Mouse (Mus musculus) retina, adult 2 months (tissue): ENCODE results near the gene R3hcc1l.

Experiments used
- DNase-seq: peaks from one replicate; pipeline ENCODE4 v3.0.0-alpha.2; 2012; ENCODE audit warnings: low read depth, low spot score

The R3hcc1l gene

DNA sequence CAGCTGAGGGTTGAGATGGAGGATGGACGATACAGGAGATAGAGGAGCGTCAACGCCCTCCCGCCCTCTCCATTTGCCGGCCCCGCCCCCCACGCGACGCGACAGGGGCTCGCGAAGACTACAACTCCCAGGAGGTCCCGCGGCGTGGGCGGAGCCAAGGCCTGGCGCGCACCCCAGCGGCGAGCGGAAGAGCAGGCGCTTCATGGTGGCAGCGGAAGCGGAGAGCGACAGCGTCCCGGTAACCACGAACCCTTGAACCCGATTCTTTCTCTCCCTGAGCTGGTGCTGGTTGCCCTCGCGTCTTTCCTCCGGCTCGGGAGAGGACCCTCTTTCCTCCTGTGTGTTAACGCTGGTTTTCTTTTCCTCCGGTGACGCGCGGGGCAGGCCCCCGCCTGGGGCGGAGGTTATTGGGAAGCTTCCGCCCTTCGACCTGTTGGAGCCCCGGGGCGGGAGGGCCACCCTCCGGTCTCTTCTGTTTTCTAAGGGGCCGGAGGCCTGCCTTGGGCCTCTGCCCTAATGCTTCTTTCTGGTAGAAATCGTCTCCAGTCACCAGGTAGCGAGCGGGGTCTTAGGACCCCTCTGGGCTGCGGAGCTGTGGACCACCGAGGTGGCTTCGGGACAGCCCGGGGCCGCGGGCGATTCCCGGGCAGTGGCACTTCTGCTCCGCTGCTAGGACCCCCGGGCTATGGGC is at the start of gene R3hcc1l:
Gene R3hcc1l, plus strand, starts transcription at position 140 of the 691 bp plus-strand sequence.
- peak; percentile 79 for DNase-seq

DNA sequence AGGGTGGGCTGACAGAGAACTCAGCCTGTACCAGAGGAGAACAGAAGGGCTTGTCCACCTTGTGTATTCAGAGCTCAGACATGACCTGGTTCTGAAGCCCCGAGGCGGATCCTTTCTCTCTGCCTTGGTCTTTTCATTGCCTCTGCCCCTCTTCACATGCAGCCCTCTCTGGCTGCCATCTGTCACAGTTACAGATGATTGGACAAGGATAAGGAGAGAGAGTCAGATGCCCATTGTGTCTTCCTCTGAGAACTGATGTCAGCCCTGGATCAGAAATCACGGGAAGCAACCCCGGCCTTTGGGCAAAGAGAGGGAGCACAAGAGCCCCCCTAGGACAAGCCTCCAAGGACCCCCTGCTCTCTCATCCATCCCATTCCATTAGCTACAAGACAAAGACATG is 47.0 kb upstream of the R3hcc1l start:
- DNase-seq, result peak; percentile 6

DNA sequence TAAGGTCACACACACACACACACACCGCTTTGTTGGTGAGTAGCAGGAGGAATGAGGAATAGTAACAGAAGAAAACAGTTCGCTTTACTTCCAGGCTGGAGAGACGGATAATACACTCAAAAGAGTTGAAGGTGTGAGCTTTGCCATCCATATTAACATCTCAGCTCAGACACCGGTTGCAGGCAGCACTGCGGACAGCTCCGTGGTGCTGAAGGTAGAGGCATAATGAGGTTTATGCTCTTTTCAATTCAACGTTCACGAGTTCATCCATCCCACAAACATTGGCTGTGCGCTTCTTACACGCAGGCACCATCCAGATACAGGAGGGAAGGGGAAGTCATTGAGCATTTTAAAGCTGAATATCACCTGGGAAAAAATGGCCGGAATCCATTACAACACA is 45.7 kb upstream of the R3hcc1l start:
- no peak for DNase-seq

DNA sequence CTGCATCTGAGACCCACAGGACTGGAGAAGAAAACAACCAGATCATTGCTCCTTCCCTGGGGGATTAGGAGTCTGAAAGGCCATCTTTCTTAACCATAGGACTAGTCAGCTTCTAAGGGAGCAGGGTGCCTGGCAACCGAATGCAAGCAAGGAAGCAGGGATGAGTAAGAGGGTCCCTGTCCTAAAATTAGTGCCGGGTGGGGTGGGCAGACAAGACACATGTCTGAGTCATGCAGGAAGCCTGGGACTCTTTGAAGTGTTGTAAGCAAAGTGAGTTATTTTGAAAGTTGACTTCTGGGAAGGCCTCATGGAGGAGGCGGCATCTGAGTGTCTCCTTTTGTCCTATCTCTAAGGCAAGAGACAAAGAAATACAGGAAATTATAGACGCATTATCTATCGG is 40.8 kb upstream of the R3hcc1l start:
- no peak for DNase-seq

DNA sequence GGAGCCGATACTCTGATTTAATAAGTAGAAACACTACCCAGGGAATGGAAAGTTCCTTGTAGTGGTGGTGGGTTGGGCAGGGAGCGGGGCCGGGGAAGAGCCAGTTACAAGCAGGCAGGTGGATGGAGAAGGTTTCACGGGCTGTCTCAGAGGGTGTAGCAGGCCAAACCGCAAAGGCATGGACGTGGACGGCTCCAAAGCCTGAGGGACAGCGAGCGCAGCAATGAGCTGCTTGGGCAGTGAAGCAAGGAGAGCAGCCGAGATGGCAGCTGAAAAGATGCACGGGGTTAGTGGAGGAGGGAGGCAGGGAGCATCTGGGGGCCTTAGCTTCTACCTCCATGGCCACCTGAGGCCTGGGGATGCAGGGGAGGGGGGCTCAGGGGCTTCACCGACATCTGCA is 40.3 kb upstream of the R3hcc1l start:
- DNase-seq, result no peak

DNA sequence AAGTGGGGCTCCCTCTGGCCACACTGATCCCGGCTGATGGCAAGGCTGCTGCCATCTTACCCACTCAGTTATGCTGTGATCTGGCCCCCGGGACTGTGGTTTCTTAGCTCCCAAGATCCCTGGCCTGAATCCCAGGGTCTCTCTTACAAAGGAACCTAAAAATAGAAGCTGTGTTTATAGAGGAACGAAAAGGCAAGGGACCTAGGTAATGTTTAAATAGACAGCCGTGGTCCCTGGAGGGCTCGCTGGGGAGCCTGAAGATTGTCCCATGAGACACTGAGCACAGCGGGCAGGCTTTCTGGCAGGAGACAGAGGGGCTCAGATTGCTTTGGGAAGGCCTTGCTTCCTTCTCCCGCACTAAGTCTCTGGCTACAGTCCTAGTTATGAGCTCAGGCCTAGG is 33.1 kb upstream of the R3hcc1l start:
- DNase-seq, result no peak

DNA sequence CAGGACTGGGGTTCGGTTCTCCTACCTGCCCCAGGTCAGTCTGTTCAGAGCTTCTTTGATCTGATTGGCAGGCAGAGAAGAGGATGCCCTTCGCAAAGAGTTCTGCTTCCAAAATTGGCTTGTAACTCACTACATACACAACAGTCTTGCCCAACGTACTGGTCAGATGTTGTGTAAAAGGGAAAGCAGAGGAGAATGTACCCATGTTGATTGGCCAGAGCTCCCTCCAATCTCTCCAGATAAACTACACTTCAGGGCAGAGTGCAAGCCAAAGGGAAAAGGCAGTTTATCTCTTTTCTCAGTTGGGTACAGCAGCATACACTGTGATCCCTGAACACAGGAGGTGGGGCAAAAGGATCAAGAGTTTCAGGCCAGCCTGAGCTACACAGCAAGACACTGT is 31.3 kb upstream of the R3hcc1l start:
- DNase-seq, result no peak

DNA sequence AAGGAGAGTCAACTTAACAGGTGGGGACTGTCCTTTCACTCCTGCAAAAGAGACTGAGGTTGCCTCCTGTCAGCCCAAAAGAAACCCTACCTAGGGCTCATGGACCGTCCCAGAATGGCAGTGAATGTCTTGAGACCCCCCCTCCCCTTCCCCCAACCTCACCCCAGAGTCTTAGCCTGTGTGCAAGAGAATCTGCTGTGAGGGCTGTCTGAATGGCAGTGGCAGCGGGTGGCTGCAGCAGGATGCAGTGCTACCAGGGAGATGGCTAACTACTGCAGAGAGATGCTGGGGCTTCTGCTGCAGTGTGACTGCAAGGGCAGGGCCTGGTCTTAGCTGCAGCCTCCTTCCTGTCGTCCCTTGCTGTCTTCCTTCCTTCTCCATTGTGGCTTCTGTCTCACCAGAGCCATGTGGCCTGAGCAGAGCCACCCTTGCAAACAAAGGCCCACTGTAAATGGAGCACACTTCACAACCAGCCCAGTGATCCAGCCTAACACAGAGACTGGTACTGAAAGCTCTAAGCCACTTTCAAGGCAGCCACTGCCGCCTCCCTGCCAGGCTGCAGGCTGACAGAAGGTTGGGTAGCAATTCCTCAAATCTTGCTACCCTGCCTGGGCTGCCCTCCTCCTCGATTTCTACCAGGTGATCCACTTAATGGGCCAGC is 25.2 kb upstream of the R3hcc1l start:
- DNase-seq, result no peak

DNA sequence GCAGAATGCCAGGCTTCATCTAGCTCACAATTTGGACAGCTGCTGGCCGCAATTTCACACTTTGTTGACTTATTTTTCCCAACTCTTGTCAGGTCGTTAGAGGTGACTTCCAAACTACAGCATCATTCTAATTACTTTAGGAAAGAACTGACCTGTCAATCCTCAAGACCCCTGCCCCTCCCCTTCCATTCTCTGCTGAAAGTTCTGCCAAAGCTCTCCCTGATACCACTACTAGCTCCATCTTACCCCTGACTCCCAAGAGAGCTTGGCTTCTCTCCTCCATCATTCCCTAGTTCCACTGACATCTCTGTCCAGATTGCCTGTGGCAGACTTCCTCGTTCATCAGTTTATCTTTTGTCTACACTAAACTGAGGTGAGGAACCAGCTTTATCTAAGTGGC is 14.4 kb upstream of the R3hcc1l start:
- no peak for DNase-seq

DNA sequence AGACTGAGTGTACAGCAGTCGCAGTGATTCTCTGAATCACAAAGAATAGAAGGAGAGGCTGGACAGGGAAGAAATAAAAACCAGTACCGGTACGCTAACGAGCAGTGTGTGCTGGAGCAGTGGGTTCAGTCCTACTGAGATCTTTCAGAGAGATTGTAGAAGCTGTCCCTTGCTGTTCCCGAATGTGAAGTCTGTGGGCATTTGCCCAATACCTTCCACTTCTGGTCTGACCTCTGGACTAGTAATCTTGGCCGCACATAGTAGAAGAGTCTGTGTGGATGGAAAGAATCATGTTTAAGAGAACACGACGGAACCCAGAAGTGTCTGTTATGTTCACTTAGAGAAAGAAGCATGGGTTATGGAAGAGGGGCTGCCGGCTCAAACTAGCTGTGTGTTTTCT is 8.9 kb upstream of the R3hcc1l start:
- no peak for DNase-seq

DNA sequence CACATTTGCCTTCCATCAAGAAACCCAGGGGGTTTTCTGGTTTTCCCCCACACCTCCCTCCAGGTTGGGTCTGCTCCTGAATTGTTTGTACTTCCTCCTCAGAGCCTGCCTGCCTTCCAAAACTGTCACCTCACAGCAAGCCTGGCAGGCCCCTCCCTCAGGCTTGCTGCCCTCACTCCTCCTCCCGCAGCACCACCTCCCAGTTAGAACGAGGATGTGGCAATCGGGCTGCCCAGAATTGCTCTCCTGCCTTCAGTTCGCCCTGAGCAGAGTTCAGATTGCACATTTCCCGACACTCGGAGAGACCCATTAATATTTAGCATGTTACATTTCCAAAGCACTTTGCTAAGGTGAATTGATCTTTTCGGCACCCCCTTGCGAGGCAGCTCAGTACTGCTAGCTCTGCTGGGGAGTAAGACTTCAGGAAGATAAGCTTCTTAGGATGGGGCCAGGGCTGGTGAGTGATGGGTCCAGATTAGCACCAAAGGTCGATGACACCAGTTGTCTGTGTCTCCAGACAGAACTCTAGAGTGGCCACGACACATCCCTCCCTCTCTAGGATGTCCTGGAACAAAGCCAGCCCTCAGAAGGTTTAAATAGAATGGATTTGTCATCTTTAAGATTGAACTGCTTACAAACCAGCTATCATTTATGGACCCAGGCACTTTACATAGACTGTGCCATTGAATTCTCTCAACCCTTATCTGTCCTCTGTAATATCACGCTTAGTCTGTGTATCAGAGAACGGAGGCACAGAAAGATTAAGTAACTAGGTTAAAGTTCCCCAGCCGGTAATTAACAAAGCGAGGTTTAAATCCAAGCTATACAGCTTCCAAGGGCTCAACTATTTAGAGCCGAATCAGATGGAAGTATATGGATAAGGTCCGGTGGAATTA is 8.0 kb upstream of the R3hcc1l start:
- DNase-seq, result peak; percentile 62

DNA sequence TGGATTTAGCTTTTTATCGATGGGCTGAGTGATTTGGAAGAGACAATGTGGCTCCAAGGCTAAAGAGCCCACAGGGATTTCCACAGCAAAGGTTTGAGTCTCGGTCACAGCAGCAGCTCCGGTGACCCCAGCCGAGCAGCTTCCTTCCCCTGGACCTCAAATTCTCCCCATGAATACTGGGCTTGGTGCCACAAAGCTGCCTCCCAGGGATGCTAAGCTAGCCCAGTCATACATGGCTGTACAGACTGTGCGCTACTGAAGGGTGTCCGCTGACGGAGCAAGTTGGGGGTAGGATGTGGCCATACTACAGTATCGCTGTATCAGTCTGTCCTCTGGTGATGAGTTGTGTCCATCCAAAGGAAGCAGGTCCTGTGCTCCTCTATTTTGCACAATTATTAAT is 2.9 kb upstream of the R3hcc1l start:
- DNase-seq, result no peak

DNA sequence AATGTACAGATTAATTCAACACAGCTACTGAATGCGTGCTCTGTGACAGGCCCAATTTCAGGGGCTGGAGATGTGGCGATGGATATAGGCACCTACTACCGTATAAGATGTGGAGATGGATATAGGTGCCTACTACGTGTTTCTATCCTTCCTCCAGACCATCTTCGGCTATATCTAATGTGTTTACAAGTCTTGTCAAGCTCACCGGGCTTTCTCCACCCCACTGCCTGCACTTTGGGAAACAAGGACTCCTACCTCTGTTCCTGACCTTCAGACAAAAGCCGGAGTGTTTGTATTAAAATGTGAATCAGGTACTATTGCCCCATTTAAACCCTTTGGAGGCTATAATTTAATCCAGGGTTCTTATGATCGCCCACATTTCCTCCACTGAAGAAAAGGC is 2.4 kb upstream of the R3hcc1l start:
- DNase-seq, result no peak

DNA sequence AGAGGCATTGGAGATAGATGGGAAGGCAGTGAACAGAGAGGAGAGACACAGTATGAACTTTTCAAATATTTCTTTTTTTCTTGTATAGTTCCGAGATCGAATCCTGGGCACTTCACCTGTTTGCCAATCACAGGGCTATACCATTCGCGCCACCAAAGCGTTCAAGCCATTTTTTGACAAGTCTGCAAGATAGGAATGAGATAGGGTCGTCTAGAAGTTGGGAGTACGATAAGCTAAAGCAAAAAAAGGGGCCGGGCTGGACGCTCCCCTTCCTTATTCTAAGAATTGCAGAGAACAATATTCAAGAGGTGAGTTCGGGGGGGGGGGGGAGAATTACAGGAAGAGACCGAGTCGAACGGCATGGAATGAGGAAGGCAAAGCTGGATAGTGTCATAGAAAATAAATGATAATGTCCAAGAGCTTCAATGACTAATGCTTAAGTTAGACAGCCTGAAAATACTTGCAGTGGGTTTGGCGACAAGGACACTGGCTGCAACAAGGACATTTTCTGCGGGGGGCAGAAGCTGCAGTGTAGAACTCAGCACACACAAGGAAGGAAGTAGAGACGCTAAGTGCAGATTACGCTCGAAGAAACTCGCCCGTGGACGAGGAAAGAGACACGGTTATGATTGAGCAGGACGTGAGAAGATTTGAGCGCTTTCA is 471 bp upstream of the R3hcc1l start:
- no peak for DNase-seq

DNA sequence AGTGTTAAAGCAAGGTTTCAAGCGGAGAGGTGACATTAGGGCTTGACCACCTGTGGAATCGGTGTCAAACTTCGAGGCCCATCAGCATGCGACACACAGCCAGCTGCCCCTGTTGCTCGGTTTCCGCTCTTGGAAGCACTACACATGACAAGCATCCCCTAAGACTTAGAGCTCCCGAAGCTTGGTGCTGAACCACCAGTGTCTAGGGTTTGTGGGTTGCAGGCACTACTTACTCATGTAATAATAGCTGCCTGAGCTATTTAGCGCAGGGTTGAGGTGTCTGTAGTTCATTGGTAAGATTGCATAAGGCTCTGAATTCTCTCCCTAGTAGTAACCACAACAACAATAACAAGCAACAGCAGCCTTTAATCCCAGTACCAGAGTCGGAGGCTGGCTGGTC is 1.2 kb downstream of the R3hcc1l start:
- DNase-seq, result no peak

DNA sequence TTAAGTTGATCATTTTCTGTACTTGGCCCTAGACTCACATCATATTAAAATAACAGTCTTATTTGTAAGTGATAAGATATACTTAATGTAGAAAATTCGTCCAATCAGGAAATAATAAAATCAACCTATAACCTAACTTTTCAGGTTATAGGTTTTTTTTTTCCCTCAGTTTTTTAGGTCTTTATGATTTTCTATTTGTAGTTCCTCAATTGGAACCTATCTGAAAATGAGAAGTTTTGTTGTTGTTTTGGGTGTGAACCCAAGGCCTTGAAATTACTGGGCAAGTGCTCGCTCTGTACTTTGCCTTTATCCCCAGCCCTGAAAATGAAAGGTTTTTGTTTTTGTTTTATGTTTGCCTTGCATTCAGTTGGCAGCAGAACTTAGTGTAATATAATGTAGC is 6.1 kb downstream of the R3hcc1l start:
- no peak for DNase-seq

DNA sequence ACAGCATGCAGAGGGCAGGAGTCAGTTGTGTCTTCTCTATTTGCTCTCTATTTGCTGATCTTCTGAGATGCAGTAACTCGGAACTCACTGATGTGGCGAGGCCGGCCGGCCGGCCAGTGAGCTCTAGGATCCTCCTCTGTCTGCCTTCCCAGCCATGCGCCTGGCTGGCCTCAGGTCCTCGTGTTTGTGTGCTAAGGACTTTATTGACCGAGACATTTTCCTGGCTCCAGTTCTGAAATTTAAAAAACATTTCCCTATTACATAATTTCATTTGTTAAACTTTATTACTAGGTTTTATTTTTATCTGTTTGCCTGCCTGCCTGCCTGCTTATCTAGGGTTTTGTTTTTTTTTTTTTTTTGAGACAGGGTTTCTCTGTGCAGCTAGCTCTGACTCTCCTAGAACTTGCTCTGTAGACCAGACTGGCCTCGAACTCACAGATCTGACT is 11.5 kb downstream of the R3hcc1l start:
- DNase-seq, result no peak

DNA sequence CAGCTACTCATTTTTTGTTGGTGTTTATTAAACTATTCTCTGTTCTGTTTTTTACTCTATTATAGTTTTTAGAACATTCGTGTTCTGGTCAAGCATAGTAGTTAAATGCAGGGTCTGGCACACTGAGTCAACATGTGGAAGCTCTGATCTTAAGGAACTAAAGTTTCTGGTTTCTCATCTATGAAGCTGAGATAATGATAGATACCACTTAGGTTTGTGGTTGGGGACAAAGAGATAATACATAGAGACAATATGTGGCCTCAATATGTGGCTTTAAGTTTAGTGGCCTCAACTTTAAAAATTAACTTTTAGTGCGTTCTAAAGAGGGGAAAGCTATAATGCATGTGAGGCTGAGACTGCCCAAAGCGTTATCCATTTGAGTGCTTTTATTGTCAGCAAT is 15.9 kb downstream of the R3hcc1l start:
- no peak for DNase-seq

DNA sequence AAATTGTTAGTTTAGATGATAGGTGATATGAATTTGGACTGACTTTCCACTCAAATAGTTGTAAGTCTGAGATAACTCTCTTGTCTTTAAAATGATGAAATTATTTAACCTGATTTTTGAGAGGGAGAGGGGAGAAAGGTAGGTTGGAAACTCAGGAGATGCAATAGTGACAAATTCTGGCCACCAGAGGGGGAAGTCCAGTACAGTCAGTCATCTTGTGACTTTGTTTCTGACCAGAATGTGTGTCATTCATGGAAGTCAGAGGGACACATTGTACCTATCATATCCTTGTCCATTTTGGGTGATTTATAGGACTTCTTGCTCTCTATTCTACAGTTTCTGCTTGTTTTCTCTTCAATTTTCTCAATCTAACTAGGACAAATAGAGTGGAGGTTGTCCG is 19.0 kb downstream of the R3hcc1l start:
- no peak for DNase-seq

DNA sequence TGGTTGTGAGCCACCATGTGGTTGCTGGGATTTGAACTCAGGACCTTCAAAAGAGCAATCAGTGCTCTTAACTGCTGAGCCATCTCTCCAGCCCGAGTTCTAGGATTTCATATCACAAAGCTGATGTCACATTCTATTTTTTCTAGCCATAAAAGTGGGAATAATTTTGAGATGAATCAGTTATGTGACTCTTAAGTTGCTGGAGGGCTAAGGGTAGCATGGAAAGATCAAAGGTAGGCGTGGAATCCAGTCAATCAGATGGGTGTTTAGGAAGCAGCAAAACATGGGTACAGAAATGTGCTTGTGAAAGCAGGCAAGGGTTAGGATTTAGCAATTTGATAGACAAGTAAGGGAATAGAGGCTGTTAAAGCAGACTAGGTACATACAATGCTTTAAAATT is 20.4 kb downstream of the R3hcc1l start:
- DNase-seq, result no peak

DNA sequence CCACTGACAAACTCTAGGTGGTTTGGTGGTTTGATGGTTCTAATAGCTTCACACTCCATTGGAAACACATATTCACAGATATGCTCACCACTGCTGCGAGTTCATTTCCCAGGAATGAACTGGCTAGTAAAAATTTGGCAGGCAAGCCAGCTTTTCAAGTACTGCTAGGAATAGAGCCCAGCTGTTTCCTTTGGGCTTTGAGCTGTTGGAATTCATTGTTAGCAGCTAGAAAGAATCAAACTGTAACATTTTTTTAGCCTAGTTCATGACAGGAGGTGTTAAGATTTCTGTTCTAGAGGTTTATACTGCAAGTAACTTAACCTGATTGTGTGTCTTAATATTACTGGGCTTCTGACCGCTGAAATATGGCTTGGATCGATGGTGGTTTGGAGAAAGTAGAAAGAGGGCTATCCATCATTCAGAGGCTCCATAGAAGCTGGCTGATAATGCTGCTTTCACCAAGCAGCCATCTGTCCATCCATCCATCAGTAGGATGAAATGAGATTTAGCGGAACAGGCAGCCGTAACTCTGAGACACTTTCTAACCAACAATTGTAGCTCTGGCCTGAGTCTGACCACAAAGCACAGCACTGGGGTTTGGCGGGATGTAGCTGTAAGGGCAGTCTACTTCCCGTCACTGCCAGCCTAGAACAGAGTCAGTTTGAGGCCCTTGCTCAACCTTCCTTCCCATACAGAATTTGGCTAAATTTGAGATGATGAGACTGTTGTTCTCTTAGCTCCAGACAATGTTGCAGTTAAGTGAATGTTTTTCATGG is 21.0 kb downstream of the R3hcc1l start:
- no peak for DNase-seq
